In genomic region chr5:144312183-144312582, GRCm38 (mm10) we compare ENCODE assay signal across 27 mouse cellular contexts. TPM values are rescaled to one million over a fixed set of nuclear protein-coding genes. Genes with fewer than 3 reads are reported as not detected.
DNase-seq lines count a peak whose midpoint lies in the region; ATAC-seq lines count a peak whose summit lies in the region.
"Had no signal": no experiment of that assay in that cellular context is flagged by ENCODE, and none has a peak within 500 bp of the region (broad histone marks: within the 10 kb centered on the region; RNA-seq: fewer than 3 reads in every experiment).

No protein-coding gene starts in this region.

- no peak overlapping the region for H3K27ac ChIP-seq in midbrain, embryonic 16.5 days (ENCODE audit: low read length)
- H3K27ac ChIP-seq: gastrocnemius, adult 2 months; heart, embryonic 15.5 days; hindbrain, embryonic 10.5 days; hindbrain, embryonic 13.5 days had no signal

- H3K27me3 ChIP-seq in midbrain, embryonic 16.5 days (ENCODE audit: control insufficient read depth, insufficient read depth, low read depth, low read length), result no peaks in the 10 kb centered on the region
- H3K27me3 ChIP-seq: heart, embryonic 12.5 days; heart, embryonic 15.5 days; hindbrain, embryonic 13.5 days; Patski had no signal

- no peak overlapping the region for H3K9ac ChIP-seq in midbrain, embryonic 16.5 days (ENCODE audit: low read depth, low read length)
- H3K9ac ChIP-seq: forebrain, postnatal 0 days; heart, embryonic 12.5 days; heart, embryonic 15.5 days; hindbrain, embryonic 13.5 days had no signal

- H3K4me1 ChIP-seq in midbrain, embryonic 16.5 days (ENCODE audit: control insufficient read depth, insufficient read depth, low read length), result no peaks in the 10 kb centered on the region

- 81% methylated on average over 7 of the region's 7 CpGs for WGBS in midbrain, embryonic 16.5 days

- H3K9me3 ChIP-seq in midbrain, embryonic 16.5 days (replicated peaks; ENCODE audit: control insufficient read depth, low read length, poor library complexity, severe bottlenecking), result no peaks in the 10 kb centered on the region
- H3K9me3 ChIP-seq: heart, embryonic 12.5 days; heart, embryonic 15.5 days; hindbrain, embryonic 10.5 days; hindbrain, embryonic 13.5 days had no signal

- no peak overlapping the region for H3K4me2 ChIP-seq in midbrain, embryonic 16.5 days (ENCODE audit: low read length)
- H3K4me2 ChIP-seq: heart, embryonic 12.5 days; heart, embryonic 15.5 days; hindbrain, embryonic 13.5 days had no signal

- DNase-seq in 416B (ENCODE audit: low read depth) (peak; percentile 80), NIH3T3 (ENCODE audit: low read depth) (peak; percentile 25)
- DNase-seq in adrenal gland, postnatal 4 days (ENCODE audit: low spot score in 2 of 2), result no peak
- no peak for DNase-seq in right cerebral cortex, postnatal 14 days
- DNase-seq in kidney, postnatal 10 days, result no peak
- DNase-seq: adrenal gland, adult 2 months; adrenal gland, postnatal 25 days; cerebellum, adult 11-12 months; cerebellum, adult 8-10 months; cerebellum, postnatal 10 days; cerebellum, postnatal 36 days; forebrain, postnatal 0 days; gastrocnemius, adult 2 months; gastrocnemius, postnatal 14 days; heart, adult 18-20 months; heart, postnatal 10 days; heart, postnatal 36 days had no signal

- no peaks in the 10 kb centered on the region for H3K36me3 ChIP-seq in midbrain, embryonic 16.5 days (ENCODE audit: control insufficient read depth, insufficient read depth, low read length)
- H3K36me3 ChIP-seq: heart, embryonic 12.5 days; heart, embryonic 15.5 days; hindbrain, embryonic 10.5 days; hindbrain, embryonic 13.5 days had no signal

- no peak overlapping the region for H3K4me3 ChIP-seq in midbrain, embryonic 16.5 days (ENCODE audit: low read depth, low read length)
- H3K4me3 ChIP-seq: gastrocnemius, adult 2 months; heart, embryonic 12.5 days; heart, embryonic 15.5 days; hindbrain, embryonic 10.5 days; hindbrain, embryonic 13.5 days had no signal

- peak; percentile 64 for ATAC-seq in common myeloid progenitor, adult 5-6 weeks (replicated peaks; ENCODE audit: low read depth, poor library complexity, severe bottlenecking)
- ATAC-seq in megakaryocyte progenitor cell, adult 5-6 weeks (replicated peaks; ENCODE audit: poor library complexity), result peak; percentile 72
- no peak for ATAC-seq in midbrain, embryonic 16.5 days
- ATAC-seq: forebrain, embryonic 14.5 days; forebrain, postnatal 0 days; hindbrain, embryonic 16.5 days; Patski had no signal

RNA-seq across cellular contexts. Expression of gene Baiap2l1, which starts 45.7 kb away (rescaled TPM):
- total RNA-seq in common myeloid progenitor, adult 5-6 weeks (2017), result not detected in 2 replicates
- total RNA-seq in megakaryocyte progenitor cell, adult 5-6 weeks (2015), result not detected in 2 replicates
- total RNA-seq in megakaryocyte progenitor cell, adult 5-6 weeks (2017), result not detected in 2 replicates
- 1 to 10 TPM; 6.3 to 8.0 TPM for total RNA-seq in adrenal gland, postnatal 4 days (2021)
- polyA plus RNA-seq in midbrain, embryonic 16.5 days (2015; fragmentation: Nextera tagmentation; extraction: Ambion mirVana), result 1.2 TPM in 2 replicates

Comparison
In these comparisons a context has a peak if more than half of its experiments do, and no peak if none do; other contexts are left out.
1. DNase-seq: peak in 416B (single experiment) and NIH3T3 (single experiment); none in adrenal gland, postnatal 4 days (0 of 2), right cerebral cortex, postnatal 14 days (single experiment) and kidney, postnatal 10 days (single experiment).